Mouse (Mus musculus) layer of hippocampus, postnatal 25 days (tissue): ENCODE data around the gene Gm6408. TPM values are rescaled to one million over a fixed set of nuclear protein-coding genes. Genes with fewer than 3 reads are reported as not detected.
"Not testable (repeated sequence)": the region's sequence is repeated elsewhere in the genome, so short reads cannot be mapped to it uniquely, and the experiment has no call there.

Source experiments
- DNase-seq, 2 experiments: peaks; one replicate each; pipeline ENCODE4 v3.0.0; 2022; ENCODE audit warnings: mixed read lengths in 2 of 2, low spot score in 1 of 2; ENCODE audit errors: extremely low spot score in 1 of 2
- total RNA-seq, 2 experiments: library from RNA; stranded (reverse); gene quantifications; 2 replicates each; pipeline ENCODE4 v1.2.3; 2021

Gene Gm6408
- not detected for total RNA-seq

- not testable (repeated sequence) for DNase-seq
Measured at GRCm38 (mm10) chr5:146481665-146482064, at the start of gene Gm6408. Gm6408 (plus strand) TSS chr5:146481965.

DNA sequence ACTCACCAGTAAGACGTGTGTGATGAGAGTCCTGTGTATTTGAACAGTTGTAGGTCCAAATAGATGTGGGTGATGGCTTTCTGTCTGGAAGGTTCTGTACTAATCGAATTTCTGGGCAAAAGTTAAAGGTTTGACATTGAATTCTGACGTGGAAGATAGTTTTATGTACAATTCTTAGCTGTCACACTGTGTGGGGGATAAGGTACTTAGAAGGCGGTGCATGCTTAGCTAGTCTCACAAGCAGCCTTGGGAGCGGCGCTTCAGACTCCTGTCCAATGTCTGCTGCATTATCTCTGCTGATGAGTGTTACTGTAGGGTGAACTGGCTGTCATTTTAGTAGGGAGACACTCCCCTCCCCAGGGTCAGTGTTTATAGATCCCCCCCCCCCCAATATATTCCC lies 49.3 kb upstream of the Gm6408 start:
- DNase-seq = peak in 1 of 2 experiments; percentile 5

DNA sequence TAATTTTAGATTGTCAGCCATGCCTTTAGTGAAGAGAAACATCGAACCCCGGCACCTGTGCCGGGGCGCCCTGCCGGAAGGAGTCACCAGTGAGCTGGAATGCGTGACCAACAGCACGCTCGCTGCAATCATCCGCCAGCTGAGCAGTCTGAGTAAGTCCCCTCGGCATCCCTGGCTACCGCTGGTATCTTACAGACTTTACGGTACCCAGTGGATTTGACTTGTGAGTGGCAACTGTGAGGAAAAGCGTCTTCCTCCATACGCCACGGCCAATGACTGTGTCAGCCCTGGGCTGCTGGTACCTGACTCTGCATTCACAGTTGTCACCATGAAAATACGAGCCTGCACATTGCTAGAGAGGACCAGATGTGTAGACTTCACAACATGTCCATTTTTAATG lies 46.4 kb upstream of the Gm6408 start:
- DNase-seq = no peak

GRCm38 (mm10) chr5:146436796-146437195 lies 45.0 kb upstream of the Gm6408 start:
- no peak for DNase-seq

DNA sequence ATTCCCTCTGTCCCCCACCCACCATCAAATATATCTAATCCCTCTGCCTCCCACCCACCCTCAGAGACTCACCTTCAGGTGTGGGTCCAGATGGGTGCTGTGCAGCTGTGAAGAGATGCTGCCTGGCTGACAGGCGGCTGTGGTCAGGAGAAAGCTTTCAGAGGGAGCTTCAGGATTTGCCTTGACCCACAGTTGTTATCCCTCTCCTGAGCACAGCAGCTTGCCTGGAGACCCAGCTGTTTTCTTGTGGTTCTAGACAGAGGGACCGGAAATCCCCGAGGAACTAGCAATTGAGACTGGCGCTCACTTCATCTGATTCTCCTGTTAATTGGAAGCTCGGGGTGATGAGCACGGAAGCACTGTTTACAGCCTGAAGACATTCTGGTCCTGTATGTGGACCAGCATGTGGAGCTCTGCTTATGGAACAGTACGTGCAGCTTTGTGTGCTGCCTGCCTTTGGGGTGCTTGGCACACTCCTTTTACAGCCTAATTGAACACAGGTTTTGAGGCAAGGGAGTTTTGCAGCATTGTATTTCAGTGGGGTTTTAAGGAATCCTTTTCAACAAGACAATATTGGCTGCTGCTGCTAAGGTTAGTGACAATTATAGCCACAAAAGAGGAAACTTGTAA lies 42.5 kb upstream of the Gm6408 start:
- no peak for DNase-seq

DNA sequence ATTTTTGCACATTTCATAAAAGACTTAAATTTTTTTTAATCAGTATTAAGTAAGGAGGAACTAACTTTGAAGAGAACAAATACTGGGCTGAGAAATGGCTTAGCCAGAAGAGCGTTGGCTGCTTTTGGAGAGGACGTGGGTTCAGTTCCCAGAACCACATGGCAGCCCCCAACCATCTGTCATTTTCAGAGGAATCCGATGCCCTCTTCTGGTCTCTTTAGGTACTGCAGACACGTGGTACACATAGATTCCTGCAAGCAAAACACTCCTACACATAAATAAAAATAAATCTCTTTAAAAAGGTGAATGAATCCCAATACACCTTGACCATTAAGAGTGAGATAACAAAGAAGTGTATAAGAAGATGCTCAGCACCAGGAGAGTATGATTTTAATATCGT lies 41.5 kb upstream of the Gm6408 start:
- no peak for DNase-seq

GRCm38 (mm10) chr5:146442767-146443166 lies 39.0 kb upstream of the Gm6408 start:
- DNase-seq = no peak

DNA sequence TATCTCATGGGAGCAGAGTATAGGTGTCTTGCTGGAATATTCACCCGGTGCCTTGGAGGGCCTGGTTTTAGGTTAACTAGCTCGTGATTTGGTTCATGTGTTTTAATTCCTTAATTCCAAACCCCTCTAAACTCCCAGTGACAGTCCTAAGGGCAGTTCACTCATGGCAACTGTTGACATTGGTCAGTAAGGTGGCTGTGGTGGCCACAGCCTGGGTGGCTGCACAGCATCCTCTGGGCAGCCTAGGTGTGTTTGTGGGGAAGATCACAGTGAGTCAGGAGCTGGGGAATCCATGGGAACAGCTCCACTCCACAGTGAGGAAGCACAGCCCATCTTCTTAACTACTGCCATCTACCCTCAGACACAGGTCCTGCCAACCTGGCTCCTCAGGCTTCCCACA lies 35.1 kb upstream of the Gm6408 start:
- no peak for DNase-seq

- no peak for DNase-seq
Measured at GRCm38 (mm10) chr5:146451592-146452254, 30.0 kb upstream of the Gm6408 start.

DNA sequence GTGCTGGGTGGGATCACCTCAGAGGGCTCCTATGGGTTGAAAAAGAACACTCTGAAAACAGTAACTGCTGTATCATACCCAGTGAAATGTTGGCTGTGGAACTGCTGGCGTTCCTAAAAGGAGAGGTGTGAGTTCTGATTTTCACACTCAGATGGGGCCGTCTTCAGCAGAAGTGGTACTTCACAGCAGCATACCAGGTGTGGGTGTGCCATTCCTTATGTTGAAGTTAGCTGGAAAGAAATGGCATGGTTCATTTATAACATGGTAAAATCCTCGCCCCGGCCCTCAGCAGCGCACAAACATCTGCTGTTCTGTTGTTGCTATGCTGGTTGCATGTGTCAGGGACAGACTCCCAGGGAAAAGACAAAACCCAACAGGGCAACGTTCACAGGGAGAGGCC lies 28.2 kb upstream of the Gm6408 start:
- no peak for DNase-seq

GRCm38 (mm10) chr5:146461612-146462011 lies 20.2 kb upstream of the Gm6408 start:
- no peak for DNase-seq

DNA sequence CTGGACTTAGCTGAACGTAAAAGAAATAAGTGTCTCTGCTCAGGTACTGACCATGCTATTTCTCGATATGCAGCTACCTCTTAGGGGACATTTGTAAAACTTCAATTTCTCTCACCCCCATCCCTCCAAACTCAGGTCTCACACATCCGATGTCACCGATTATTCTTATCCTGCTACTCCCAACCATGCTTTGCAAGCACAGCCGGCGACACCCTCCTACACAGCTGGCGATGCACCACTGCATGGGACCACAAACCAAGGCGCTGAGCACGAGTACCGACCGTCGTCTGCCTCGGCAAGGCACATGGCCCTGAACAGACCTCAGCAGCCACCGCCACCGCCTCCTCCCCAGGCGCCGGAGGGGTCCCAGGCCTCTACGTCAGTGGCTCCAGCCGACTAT lies 15.1 kb upstream of the Gm6408 start:
- DNase-seq = no peak

DNA sequence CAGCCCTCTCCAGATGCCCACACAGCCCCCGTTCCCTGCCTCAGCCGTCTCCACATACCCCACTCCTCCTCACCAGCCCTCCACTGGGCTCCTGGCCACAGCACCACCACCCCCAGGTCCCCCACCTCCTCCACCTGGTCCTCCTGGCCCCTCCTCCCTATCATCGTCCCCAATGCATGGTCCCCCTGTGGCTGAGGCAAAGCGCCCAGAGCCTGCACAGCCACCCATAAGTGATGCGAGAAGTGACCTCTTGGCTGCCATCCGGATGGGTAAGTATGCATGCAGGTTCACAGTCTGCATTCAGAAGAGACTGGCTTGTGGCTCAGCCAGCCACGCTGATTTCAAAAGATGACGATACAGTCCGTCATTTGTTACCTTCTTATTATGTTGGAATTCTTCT lies 13.5 kb upstream of the Gm6408 start:
- no peak for DNase-seq

- no peak for DNase-seq
Measured at GRCm38 (mm10) chr5:146470821-146471220, 10.9 kb upstream of the Gm6408 start.

- DNase-seq = no peak
Measured at GRCm38 (mm10) chr5:146471311-146471710, 10.5 kb upstream of the Gm6408 start.

DNA sequence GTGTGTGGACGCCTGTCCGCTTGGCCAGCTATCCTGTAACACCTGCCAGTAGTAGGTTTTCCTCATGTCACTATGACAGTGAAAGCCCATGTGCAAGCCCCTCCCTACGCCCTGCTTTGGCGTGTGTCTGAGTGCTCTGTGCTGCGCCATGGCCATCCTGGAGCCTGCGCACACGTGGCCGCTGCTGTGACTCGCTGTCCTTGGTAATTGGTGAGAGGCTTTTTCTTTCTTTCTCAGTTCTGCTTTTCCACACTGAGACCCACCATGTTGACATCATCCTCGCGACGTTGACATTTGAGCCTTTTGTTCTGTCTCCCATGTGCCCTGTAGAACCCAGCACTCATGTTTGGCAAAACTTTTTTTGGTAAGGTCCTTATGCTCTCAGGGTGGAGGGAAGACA lies 9.9 kb upstream of the Gm6408 start:
- no peak for DNase-seq

GRCm38 (mm10) chr5:146479564-146479963 lies 2.2 kb upstream of the Gm6408 start:
- peak; percentile 28 to 53 for DNase-seq

DNA sequence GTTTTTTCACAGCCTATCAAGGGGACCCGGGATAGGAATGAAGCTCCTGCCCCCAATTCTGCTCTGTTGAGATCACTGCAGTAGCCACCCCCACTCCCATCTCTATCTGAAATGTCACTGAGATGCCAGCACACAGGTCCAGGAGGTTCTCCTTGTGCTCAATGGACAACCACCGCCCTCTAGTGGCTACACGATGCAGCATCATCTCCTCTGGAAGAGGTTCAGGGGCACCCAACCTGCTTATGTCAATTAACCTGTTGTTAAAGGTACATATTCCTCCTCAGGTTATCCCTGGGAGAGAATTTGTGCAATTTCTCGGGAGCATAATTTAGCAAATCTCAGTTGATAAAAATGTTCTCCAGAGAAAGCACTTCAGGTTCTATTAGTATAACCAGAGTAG lies 7.2 kb downstream of the Gm6408 start:
- peak in 1 of 2 experiments; percentile 41 for DNase-seq

DNA sequence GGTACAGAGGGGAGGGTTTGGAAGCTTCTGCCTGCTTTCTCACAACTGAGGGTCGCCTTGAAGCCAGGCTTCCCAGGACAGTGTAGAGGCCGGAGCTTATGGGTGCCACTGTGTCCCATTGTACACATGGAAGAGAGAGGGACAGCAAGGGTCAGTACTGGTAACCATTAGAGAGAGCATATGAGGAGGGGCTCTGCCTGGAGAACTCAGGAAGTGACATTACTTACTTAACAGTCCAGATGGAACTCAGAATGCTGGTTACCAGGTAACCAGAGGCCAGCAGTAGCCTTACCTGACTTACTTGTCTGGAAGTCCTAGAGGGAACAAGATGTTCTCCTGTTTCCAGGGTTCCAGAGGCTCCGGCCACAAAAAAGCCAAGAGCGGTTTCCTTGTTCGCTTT lies 9.3 kb downstream of the Gm6408 start, which contains the start of gene Gm6370:
TSS of gene Gm6370 (plus strand) at position 301 of the 400 bp plus-strand sequence.
- DNase-seq = not testable (repeated sequence)

DNA sequence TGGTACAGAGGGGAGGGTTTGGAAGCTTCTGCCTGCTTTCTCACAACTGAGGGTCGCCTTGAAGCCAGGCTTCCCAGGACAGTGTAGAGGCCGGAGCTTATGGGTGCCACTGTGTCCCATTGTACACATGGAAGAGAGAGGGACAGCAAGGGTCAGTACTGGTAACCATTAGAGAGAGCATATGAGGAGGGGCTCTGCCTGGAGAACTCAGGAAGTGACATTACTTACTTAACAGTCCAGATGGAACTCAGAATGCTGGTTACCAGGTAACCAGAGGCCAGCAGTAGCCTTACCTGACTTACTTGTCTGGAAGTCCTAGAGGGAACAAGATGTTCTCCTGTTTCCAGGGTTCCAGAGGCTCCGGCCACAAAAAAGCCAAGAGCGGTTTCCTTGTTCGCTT lies 20.3 kb downstream of the Gm6408 start, which contains the start of gene 4930449I24Rik:
TSS of gene 4930449I24Rik (plus strand) at position 301 of the 400 bp plus-strand sequence.
- not testable (repeated sequence) for DNase-seq

DNA sequence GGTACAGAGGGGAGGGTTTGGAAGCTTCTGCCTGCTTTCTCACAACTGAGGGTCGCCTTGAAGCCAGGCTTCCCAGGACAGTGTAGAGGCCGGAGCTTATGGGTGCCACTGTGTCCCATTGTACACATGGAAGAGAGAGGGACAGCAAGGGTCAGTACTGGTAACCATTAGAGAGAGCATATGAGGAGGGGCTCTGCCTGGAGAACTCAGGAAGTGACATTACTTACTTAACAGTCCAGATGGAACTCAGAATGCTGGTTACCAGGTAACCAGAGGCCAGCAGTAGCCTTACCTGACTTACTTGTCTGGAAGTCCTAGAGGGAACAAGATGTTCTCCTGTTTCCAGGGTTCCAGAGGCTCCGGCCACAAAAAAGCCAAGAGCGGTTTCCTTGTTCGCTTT lies 32.1 kb downstream of the Gm6408 start, which contains the start of gene Gm3402:
TSS of gene Gm3402 (plus strand) at position 301 of the 400 bp plus-strand sequence.
- not testable (repeated sequence) for DNase-seq

DNA sequence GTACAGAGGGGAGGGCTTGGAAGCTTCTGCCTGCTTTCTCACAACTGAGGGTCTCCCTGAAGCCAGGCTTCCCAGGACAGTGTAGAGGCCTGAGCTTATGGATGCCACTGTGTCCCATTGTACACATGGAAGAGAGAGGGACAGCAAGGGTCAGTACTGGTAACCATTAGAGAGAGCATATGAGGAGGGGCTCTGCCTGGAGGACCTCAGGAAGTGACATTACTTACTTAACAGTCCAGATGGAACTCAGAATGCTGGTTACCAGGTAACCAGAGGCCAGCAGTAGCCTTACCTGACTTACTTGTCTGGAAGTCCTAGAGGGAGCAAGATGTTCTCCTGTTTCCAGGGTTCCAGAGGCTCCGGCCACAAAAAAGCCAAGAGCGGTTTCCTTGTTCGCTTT lies 43.7 kb downstream of the Gm6408 start, which contains the start of gene Gm3404:
TSS of gene Gm3404 (plus strand) at position 301 of the 400 bp plus-strand sequence.
- DNase-seq = not testable (repeated sequence)
